Mouse (Mus musculus) layer of hippocampus, postnatal 36 days (tissue): ENCODE measurements around the gene Tsc22d3. TPM values are rescaled to one million over a fixed set of nuclear protein-coding genes. Genes with fewer than 3 reads are reported as not detected.
A peak's percentile ranks its signal among the peaks of the same experiment; 100 is the strongest.

Experiments used
- DNase-seq, 2 experiments: peaks; one replicate each; pipeline ENCODE4 v3.0.0; 2022
- total RNA-seq, 2 experiments: library from RNA; stranded (reverse); gene quantifications; 2 replicates each; pipeline ENCODE4 v1.2.3; 2021

Gene Tsc22d3
- 100 to 1,000 TPM in 1 of 2 experiments, 10 to 100 TPM in 1; 96.2 to 138 TPM for total RNA-seq

DNA sequence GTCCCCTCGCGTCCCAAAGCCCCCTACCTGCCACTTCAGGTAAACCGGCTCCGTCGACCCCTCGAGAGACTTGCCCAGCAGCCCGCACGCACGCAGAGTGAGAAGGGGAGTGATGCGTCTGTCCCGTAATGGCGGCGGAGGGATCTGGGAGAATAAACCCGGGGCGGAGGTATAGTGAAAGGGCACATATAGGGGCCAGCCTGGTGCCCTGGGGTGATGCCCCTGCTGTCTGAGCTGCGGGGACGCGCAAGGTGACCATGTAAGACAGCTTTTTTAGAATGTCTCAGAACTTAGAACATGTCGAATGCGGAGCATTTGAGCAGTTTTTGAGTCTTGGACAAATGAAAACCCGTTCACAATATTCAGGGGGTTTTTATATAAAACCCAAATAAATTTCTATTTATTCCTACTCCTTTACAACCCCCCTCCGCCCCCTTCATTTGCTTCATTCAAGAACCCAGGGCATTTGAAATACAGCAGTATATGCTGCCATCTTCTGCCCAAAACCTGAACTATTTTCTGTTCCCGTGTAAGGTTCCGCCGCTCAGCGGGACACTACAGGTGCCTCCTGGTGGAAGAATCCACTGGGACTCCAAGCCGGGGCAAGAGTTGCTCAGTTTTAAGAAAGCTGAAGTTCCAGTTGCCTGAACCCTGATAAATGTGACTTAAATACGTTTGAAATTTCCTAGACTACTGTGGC lies at the start of gene Tsc22d3:
Gene Tsc22d3, minus strand, starts transcription at position 250 of the 700 bp plus-strand sequence.
- peak; percentile 20 to 29 for DNase-seq

DNA sequence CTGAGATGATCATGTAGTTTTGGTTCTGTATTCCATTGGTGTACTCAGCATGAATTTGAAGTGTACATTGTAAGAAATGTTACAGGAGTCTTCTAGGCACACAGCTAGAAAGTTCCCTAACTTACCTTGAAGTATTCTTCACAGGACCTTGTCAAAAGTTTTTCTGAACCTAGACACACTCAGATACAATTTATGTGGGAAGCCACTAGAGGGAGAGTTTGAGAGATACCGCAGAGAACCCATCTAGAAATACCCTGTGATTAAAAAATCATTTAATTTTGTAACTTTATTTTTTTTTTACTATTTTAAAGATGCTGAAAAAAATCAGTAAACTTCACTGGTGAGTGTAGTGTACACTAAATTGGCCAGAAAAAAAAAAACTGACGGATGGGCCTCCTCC lies 39.1 kb upstream of the Tsc22d3 start:
- no peak for DNase-seq

DNA sequence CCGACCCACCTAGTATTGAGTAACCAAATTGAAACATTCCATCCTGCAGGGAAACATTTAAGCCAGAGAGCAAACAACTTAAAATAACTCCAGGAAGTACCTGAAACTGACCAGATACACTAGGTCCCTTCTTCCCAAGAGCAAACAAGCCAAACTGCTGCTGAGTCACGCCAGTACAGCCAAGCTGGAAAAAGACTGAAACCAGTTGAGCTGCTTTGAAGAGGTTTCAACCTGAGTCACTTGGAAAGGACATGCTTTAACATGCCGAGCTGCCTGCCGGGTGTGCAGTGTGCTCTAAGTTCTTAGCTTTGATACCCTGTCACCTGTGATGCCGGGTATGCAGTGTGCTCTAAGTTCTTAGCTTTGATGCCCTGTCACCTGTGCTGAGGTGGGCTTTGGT lies 37.6 kb upstream of the Tsc22d3 start:
- no peak for DNase-seq

DNA sequence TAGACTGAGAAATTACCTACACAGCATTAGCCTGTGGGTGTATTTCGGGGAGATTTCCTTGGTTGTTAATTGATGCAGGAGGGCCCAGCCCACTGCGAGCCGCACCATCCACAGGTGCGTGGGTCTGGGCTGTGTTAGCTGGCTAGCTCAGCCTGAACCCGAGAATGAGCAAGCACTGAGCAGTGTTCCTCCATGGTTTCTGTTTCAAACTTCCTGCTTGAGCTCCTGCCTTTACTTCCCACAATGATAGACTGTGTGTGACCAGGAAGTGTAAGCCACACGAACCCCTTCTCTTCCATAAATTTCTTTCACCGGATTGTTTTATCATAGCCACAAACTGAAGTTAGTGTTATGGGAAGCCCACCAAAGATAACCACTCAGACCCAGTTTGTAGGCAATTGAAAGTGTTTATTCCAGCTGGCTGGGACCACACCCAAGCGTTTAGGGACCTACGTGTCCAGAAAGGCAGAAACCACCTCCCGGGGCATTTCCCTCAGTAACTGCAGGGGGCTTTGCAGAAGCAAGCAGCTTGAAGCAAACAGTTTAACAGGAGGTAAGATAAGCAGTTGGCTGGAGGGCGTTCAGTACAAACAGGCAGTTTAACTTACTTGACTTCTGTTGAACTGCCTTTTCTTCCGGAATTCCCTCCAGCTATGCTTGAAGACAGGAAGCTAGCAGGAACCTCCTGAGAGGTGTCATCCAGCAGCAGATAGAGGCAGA lies 24.6 kb upstream of the Tsc22d3 start:
- no peak for DNase-seq

DNA sequence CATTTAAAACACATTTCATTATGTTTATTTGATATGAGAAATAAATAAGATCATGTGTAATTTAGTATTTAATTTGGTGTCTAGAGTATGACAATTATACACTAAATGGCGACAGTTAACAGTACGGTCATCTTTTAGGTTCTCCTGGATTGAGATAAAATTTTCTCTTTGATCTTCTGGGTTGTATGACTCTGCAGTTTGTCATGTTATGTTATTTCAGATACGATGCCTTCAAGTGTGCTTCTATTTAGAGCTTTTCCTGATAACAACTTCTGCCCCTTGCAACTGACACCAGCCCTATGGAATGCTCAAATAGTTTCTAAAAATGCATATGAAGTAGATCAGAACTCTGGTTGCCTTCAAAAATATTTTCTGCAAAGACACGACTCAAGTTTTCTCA lies 9.5 kb upstream of the Tsc22d3 start:
- DNase-seq = no peak

DNA sequence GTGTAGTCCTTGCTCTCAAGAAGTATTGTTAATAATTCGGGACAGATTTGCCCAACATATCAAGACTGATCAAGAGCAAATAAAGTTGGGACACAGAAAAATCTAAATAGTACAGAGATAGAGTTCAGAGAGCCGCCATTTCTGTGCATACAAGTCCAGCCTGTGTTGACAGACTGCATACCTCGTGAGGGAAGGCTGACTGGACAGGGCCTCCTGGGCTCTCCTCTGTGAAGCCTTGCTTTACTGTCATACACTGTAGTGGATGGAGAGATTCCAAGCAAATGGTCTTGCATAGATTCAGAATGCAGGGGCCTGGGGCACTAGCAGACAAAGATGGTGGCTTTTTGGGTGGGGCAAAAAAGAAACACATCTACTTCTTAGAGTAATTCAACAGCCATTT lies 1.4 kb upstream of the Tsc22d3 start:
- DNase-seq = no peak

DNA sequence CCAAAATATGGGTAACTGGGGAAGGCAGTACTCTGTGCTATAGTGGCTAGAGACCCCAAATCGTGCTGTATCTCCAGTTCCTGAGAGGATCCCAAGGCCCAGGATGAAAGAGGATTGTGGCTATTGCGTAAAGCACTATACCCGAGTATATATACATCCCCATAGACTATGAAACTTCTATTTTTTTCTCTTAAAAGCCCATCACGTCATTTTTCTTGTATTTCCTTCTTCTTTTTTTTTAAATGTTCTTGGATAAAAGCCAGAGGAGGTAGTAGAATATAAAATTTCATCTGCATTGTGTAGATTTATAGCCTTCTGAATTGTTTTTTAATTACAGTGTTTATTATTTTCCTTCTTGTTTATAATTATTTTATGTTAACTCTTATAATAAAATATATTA lies 852 bp upstream of the Tsc22d3 start:
- DNase-seq = no peak

DNA sequence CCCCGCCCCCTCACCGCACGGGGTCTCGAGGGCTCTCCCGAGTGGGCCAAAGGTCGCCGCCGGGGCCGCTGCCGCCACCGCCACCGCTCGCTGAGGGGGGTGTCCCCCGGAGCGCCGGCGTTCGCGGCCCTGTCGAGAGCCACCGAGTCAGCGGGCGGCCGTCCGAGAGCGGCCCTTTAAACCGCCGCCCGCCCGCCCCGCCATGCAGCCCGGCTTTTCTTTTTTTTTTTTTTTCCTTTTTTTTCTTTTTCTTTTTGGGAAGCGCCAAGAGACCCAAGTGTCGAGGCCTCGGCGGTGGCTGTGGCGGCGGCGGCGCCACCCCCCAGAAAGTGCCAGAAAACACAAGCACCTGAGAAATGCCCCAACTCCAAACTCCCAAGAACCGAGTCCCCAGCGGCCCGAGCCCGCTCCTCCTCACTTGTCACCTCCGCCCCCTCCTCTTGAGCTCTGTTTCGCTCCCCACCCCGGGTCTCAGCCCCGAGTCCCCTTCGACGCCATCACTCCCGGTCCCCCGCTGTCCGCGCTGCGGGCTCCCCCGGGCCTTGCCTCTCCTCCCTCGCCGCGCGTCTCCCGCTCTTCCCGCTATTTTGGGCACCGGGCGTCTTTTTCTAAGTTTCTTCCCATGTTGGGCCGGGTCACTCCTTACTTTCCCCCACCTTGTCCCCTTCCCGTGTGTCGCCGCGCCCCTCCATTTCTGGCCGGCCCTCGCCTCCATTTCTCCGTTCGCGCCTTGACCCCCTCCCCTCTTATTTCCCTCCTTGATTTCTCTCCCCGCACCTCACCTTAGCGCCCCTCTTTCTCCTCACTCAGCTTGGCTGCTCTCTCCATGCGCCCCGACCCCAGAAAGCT lies 674 bp downstream of the Tsc22d3 start:
- DNase-seq = no peak

DNA sequence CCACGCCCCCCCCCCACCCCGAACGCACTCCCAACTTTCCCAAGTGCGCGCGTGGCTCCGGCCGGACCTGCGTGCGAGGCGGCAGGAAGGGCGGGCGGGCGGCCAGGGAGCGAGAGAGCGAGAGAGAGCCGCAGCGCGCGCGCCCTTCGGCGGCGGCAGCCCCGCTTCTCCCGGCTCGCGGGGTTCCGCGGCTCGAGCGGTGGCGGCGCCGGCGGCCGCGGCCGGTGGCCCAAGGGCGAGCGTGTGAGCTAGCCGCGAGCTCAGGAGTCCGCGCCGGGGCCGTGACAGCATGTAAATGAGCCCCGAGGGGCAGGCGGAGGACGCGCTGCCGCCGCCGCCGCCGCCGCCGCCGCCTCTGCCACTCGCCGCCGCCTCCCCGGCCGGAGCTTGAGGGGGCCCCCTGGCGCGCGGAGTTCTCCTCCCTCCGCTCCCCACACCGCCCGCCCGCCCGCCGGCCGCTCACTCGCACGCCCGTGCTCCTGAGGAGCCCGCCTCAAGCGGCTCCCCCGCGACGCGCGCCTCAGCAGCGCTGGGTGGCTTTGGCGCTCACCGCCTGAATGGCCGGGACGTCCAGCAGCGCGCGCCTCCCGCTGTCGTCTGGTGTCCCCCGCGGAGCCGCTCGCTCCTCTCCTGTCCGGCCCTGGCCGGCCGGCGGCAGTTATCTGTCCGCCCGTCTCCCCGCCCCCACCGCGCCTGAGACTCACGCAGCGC lies 1.5 kb downstream of the Tsc22d3 start:
- DNase-seq = peak; percentile 11 to 29

DNA sequence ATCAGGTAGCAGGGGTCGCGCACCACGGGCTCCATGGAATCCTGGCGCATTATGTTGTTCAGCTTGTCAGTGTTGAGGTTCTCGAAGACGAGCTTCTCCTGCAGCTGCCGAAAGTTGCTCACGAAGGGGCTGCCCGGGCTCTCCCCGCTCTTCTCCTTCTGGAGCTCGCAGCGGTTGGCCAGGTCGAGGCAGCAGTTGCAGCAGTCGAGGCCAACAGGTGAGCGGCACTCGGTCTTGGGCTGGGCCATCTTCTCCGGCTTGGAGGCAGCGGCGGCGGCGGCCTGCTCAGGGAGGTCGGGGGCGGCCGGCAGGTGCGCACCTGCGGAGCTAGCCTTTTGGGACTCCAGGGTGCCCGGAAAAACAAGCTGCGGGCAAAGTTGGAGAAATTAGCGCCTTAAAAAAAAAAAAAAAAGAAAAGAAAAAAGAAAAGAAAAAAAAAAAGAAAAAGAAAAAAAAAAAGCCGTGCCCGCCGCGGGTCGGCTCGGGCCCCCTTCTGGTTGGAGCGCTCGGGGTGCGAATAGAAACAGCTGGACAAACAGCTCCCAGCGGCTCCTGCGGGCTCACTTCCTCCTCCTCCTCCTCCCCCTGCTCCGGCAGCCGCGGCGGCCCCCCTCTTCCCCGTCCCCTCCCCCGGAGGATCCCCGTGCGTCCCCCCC lies 2.1 kb downstream of the Tsc22d3 start:
- DNase-seq = no peak

DNA sequence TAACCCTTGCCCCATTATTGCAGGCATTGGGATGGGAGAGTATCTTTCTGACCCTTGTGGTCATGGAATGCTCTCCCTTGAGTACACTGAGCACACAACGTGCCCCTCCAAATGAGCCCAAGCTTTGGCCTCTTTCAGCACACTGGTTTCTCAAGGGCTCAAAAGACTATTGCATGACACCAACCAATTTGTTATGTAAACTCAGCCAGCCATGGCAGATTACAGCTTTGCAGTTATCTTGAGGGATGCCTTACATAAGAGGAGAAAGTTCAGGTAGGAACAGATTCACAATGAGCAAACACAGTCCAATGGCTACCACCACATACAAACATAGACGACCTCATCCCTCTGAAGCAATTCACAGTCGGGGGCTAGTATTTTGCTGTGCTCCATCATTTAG lies 9.3 kb downstream of the Tsc22d3 start:
- DNase-seq = no peak

DNA sequence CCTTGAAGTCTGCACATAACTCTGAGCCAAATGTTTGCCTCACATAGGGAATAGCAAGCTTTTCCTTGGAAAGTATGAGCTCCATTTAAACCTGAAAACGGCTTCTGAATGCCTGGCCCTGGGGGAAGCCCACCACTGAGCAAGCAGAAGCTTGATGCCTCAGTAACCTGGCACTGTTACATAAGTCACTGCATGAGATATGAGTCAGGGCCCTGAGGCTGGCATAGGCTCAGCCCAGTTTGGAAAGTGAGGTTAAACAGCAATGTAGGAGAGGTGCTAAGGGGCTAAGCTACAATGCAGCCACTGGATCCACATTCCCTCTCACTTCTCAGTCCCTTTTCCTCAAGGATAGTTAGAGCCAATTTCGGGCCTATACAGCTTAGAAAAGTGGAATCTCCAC lies 10.3 kb downstream of the Tsc22d3 start:
- no peak for DNase-seq

DNA sequence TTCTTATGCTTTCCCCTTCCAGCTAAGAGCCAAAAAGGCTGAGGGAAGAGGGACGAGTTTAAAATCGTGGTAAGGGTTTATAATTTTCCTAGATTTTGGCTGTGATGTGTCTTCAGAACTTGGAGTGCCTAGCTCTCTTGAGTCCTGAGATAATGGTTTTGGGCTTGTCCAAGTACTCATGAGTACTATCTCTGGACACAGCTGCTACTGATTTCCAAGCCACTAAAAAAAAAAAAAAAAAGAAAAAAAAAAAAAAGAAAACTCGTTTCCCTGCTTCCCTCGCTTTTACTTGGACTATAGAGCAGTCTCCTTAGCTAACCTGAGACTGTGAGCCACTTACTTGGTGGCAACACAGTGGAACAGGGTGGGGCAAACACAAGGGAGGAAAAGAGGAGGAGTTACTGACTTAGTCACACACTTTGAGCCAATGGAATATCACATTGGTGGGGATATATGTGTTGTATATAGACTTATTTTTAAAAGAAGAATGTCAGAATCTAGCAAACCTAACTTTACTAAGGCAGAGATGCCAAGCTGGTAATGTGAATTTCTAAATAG lies 11.2 kb downstream of the Tsc22d3 start:
- no peak for DNase-seq

DNA sequence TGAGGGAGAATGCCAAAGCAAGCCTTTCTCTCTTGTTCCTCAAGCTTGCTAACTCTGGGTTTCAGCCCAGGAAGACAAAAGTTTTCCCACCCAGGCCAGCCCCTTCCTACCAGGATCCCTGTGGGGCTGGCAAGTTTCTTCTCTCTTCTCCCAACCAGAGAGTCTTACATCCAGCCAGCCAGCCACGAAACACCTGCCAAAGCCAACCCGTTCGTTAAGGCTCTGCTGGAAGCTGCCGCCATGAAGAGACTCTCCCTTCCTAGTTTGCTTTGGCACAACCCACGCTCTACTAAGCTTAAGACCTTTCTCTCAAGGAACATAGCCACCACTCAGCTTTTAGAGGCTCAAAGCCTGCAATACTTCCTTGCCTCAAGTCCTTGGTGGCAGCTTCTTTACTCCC lies 11.9 kb downstream of the Tsc22d3 start:
- no peak for DNase-seq

DNA sequence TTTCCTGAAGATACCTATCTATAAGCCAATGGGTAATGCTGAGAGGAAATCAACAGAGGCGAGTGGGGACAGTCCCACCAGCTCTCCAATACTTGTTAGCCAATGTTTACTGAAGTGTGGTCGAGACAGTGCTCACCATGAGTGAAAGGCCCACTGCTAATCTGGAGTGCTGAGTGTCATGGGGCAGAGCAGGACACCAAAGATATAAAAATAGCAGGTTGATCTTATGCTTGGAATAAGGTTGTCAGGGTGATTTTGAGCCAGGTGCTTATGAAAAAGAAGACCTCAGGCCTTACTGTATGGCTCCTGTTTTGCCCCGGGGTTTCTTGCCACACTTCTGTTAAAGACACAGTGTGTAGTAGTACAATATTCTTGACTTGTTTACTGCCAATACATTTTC lies 20.0 kb downstream of the Tsc22d3 start:
- DNase-seq = no peak

DNA sequence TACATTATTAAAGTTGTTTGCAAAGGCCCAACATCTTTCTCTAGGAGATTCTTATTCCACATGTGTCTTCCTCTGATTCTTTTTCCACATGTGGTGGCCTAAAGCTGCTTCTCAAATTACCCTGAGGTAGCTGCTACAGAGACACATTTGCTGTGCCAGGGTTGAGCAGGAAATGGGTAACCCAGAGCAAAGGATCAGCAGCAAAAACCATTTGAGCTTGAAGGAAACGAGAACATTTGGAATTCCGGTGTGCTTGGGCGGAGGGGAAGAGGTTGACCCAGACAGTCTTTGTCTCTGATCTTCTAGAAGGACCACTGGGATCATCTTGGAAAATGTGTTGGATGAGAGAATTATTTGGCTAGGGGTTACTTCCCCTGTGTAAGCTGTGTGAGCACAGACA lies 24.8 kb downstream of the Tsc22d3 start:
- DNase-seq = no peak

DNA sequence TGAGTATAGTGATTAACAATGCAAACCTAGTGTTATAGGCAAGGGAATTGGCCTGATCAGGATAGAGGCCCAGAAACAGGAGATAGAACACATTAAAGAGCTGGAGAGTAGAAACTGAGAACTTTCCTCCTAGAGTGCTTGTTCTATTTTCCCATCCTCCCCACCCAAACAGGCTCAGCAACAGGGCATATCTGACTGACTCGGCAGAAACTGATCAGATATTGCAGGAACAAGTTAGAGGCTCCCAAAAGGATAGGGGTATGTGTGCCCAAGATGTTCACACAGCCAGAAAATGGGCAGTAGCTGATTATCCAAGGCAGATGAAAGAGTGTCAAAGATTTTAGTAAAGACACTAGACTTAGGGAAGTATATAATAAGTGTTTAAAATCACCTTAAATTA lies 25.3 kb downstream of the Tsc22d3 start:
- DNase-seq = no peak

DNA sequence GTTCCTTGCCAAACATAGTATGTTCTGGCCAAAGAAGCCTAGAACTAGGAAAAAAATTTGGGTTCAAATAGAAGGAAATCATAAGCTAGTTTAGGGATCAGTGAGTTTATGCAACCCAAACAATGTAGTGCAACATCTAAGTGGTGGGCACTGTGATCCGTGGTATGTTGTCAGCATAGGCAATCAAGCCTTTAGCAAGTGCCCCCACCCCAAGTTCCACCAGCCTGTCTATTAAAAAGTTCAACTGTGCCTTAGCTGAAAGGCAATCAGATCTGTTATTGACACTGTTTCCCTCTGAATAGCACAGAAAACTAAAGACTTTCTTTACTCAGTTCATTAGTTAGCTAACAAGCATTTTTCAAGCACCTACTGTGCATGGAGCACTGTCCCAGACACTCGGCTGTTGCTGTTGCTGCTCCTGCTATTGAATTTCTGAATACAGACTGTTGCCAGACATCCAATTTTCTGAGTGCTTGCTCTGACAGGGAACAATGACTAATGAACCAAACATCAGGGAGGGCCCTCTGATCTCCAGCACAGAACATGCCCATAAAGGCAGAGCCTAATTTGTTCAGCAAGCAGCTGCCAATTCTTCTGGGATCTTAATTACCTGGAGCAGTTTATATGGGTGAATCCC lies 27.6 kb downstream of the Tsc22d3 start:
- DNase-seq = no peak

DNA sequence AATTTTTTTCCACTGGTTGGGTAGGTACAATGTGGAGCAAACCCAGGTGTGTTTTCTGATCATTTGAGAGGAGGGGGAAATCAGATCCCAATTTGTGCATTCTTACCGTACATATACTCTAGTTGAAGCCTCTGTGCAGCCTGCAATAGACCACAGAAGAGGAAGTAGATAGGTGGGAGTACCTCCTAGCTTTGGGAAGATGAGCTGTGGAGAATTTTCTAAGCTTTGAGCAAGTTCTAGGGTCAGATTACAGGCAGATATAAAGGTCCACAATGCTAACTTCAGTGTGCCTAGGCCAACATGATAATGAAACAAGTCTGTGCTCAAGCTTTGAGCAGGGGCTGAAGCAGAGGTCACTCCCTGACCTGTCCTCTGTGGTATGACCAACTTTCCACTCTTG lies 30.9 kb downstream of the Tsc22d3 start:
- DNase-seq = no peak

DNA sequence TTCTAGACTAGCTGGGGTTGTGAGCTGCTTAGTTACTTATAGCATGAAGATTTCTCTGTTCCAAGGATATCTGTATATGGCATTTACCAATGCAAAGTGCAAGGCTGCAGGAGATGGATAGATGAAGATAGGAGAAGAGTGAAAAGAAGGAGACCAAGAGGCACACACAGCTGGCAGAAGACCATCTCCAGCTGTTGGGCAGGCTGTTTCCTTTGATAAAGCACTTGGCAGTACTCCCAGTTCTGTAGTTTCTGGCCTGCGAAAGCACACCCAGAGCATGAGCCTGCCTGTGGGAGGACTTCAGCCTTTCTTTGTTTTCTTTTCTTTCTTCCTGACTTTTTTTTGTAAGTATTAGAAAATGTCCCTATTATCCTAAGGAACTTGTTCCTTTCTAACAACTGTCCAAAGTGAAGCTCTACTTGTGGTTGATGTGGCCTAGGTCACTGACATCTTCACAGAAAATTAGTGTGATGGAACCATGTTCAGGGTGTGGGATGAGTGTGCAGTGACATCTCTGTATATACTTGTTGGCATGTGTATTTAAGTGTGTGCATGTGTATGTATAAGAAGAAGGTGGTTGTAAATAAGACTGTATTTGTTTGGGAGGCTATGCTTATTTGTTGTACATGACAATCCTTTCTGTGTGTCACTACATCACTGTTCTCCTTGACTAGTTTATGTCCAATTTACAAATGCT lies 32.6 kb downstream of the Tsc22d3 start:
- no peak for DNase-seq

DNA sequence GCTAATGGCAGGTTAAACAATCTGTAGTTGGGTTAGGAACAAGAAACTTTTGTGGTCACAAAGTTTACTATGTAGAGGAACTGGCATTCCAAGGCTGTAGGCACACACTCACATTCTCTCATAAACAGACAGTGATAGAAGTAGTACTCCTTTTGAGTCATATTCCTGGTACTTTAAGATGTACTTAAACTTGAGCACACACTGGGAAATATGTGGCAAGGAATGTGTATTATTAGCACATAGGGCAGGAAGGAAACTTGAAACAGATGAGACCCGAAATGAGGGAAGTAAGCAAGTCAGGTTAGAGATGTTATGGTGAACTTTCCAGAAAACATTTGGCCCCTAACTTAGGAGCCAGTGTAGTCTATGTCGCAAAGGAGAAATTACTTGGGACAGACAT lies 34.7 kb downstream of the Tsc22d3 start:
- DNase-seq = no peak
